Mouse (Mus musculus) heart, embryonic 10.5 days (tissue): ENCODE measurements at regions not wholly inside any gene's neighbourhood (a gene's known extent, or its start where the extent isn't known, plus 50 kb on each side); places are given as distances from the start of the nearest gene placed in this dataset.
A peak's percentile ranks its signal among the peaks of the same experiment; 100 is the strongest.

Experiments
- DNase-seq: peaks from one replicate; pipeline ENCODE4 v3.0.0-alpha.2; 2017; ENCODE audit warnings: low spot score
- H3K27ac ChIP-seq: fragments of 300-500 bp; sonication (generic); 2 replicates; pipeline ENCODE4 v1.5.1; 2016; ENCODE audit warnings: mild to moderate bottlenecking
- H3K27me3 ChIP-seq: fragments of 300-500 bp; sonication (generic); 2 replicates; pipeline ENCODE4 v1.6.1; 2016; ENCODE audit warnings: mild to moderate bottlenecking; ENCODE audit not compliant: poor library complexity, insufficient read depth, severe bottlenecking
- H3K36me3 ChIP-seq: fragments of 300-500 bp; sonication (generic); 2 replicates; pipeline ENCODE4 v1.6.1; 2016; ENCODE audit warnings: mild to moderate bottlenecking, moderate library complexity
- H3K4me1 ChIP-seq: fragments of 300-500 bp; sonication (generic); 2 replicates; pipeline ENCODE4 v1.6.1; 2016; ENCODE audit warnings: mild to moderate bottlenecking
- H3K4me3 ChIP-seq: fragments of 300-500 bp; sonication (generic); 2 replicates; pipeline ENCODE4 v1.5.1; 2016; ENCODE audit warnings: mild to moderate bottlenecking, moderate library complexity
- H3K9me3 ChIP-seq: fragments of 300-500 bp; sonication (generic); 2 replicates; pipeline ENCODE4 v1.6.1; 2016; ENCODE audit warnings: mild to moderate bottlenecking, moderate library complexity
- WGBS: fragments of 180-500 bp; shearing (Covaris S2); methylation state at CpG from one replicate; pipeline ENCODE4 v1.1.7; 2016; 5-methylcytosine and 5-hydroxymethylcytosine counted together

GRCm38 (mm10) chr4:131695941-131696912 lies 141.9 kb downstream of the Ptpru start:
- DNase-seq: no peak
- Histone ChIP-seq H3K27ac (0 out of 2 replicates have a peak overlapping the region, but pooled peaks have one; percentile 11), H3K4me1 (no peaks in the 10 kb centered on the region; the same call in 1 of the 2 replicates), H3K4me3 (no peak overlapping the region), H3K27me3 (no peaks in the 10 kb centered on the region), H3K36me3 (no peaks in the 10 kb centered on the region), H3K9me3 (no peaks in the 10 kb centered on the region)
- 69% methylated on average over 26 of the region's 26 CpGs for WGBS
